Mouse (Mus musculus) heart, adult 2 months (tissue): ENCODE data around the gene Erf.

ENCODE experiments used
- EP300 ChIP-seq: fragments of 200-500 bp; IDR thresholded peaks from 2 replicates; pipeline ENCODE4 v1.6.1; 2011; ENCODE audit warnings: low read depth, low read length, control low read depth; ENCODE audit not compliant: insufficient read depth
- POLR2A ChIP-seq: fragments of 200-500 bp; IDR thresholded peaks from 2 replicates; pipeline ENCODE4 v1.6.1; 2011; ENCODE audit warnings: mild to moderate bottlenecking, low read depth, low read length, control low read depth; ENCODE audit not compliant: insufficient read depth

GRCm38 (mm10) chr7:25196107-25196506 is 54.5 kb downstream of the Erf start:
- no peak for TF ChIP-seq EP300
- TF ChIP-seq POLR2A: no peak
